Mouse (Mus musculus): ENCODE data around the gene Nsg2.

The Nsg2 gene

DNA sequence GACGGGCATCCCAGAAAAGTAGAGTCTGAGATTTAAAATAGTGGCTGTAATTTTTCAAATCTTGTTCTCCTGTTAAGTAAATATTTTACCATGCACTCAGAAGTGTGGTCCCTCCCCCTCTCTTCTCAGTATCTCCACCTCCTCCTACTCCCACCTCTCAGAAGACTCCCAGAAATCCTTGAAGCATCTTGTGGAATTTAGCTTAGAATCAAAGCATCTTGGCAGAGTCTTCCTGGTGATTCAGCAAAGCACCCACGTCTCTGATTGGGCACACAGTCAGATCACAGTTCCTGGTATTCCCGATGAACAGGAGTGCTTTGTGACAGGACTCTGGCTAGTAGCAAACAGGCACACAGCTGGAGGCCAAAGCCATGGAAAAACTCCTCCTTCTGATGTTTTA lies 83.2 kb downstream of the Nsg2 start:
- DNase-seq (ENCODE audit: low spot score), result no peak

DNA sequence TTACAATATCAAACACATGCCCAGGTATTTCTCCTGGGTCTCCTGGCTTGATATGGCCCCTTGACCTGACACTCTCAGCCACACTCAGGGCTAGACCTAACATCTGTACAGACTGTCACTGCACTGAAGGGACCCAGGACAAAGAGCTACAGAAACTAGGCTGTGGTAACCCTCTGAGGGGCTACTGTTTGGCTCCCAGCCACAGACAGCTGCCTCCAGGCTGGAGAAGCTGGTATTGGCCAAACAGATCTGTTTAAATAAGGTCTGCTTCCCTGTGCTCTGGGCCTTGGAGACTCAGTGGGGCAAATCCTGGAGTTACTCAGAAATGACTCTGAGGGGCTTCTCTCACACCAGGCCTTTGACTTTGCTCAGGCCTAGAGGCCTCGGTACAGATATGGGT lies 86.3 kb downstream of the Nsg2 start:
- DNase-seq (ENCODE audit: low spot score), result no peak

DNA sequence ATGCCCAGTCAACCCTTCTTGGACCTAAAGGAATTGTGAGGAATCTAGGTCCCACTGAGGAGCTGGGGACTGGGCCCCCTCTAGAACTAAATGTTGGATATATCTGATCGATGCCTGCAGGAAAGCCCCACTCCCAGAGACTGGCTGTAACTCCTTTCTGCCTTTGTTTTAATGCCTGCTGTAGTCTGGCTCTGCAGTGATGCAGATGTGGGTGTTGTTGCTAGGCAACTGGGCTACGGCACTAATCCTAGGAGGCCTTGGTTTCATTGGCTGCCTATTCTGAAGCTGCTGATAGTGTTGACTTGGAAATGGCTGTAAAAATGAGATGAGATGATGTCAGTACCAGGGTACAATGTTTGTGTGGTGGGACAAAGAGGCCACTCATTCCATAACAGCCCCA lies 87.1 kb downstream of the Nsg2 start:
- DNase-seq (ENCODE audit: low spot score), result no peak

DNA sequence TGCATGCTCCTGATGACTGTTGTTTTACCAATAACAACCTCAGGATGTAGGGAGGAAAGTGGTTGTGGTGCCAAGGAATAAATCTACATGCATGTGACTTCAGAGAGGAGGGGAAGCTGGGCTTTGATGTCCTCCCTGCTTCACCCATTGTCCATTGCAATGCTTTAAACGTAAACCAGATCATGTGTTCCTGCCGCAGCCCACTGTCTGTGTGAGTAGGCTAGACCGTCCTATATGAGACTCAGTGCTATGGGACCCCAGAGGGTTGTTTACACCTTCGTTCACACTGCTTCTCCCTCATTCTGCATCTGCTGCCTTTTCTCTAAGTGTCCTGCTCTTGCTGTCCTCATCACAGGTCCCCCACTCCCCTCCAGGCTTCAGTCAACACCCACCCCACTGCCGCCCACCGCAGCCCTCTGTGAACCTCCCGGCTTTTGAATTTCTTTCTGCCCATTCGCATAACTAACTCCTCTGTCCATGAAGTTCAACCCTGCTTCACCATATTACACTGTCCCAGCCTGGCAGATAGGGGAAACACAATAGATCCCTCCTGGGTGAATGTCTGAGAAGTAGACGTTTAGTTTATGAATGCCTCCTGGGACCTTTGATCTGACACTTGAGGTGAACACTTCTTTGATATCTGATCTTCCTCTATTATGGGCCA lies 87.6 kb downstream of the Nsg2 start:
- no peak for DNase-seq (ENCODE audit: low spot score)

DNA sequence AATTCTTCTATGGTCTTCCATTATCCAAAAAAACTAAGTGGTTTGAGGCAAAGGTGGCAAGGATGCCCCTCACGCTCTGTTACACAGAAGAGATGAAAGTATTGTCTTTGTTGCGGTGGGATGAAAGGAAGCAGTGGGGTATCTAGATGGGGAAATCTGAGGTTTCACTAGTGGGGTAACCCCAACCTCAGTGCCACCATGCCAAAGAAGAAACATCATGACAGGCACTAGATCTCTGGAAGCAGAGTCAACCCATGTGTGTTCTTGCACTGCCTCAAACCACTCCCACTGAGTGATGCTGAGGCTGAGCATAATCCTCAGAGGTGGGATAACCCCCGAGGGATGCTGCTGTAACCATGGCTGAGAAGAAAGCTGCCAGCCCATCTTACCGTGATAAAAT lies 95.5 kb downstream of the Nsg2 start:
- DNase-seq (ENCODE audit: low spot score), result no peak

DNA sequence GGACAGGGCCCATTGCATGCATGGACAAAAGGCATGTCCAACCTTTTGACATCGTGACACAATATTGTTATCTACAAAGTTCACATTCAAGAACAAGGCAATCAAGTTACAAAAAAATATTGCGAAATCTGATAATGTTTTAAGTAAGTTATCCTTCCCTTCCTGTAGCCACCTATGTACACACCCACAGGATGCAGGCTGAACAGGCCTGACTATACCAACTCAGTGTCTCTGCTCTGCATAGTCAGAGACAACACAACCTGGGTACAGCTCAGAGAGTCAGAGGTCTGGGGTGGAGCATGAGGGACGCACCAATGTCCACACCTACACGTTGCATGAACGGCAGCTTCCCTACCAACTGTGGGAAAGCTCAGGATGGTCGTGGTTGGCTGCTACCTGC lies 96.1 kb downstream of the Nsg2 start:
- DNase-seq (ENCODE audit: low spot score), result no peak

DNA sequence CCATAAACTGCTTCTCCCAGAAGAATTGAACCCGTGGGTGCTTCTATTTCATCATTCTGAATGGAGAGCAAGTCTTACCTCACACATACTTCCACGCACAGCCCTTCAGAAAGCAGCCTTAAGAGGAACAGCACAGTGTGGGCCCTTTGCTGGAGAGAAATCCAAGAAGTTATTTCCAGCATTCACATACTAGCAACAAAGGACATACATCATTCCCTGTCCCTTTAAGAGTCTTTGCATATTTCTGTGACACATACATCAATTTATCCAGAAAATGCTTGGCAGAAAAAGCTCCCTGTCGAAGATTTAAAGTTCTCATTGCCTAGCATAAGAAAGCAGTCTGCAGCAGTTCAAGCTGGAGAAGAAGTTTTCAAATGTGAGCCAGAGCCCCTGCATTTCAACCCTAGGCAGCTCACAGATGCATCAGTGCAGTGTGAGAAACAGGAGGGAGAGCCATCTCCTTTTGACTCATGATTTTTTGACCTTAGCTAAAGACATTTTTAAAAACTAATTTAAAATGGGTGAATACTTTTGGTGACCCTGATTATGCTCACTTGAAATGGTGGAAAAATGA lies 100.9 kb downstream of the Nsg2 start:
- no peak for DNase-seq (ENCODE audit: low spot score)

DNA sequence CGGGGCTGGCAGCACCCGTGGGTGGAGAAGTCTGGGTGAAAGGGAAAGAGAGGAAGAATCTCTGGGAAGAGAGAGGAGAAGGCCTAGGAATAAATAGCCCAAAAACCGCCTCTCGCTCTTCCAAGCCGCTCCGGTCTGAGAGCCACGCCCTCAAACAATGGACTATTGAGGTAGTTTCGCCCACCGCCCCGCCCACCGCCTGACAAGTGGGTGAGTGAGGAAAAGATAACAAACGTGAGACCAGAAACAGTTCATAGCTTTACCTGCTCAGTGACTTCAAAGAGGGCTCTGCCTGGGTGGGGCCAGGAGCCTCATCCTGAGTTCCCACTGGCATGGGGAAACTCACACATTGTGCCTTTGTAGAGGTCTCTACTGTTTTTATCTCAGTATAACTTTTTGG lies 102.7 kb downstream of the Nsg2 start:
- no peak for DNase-seq (ENCODE audit: low spot score)

DNA sequence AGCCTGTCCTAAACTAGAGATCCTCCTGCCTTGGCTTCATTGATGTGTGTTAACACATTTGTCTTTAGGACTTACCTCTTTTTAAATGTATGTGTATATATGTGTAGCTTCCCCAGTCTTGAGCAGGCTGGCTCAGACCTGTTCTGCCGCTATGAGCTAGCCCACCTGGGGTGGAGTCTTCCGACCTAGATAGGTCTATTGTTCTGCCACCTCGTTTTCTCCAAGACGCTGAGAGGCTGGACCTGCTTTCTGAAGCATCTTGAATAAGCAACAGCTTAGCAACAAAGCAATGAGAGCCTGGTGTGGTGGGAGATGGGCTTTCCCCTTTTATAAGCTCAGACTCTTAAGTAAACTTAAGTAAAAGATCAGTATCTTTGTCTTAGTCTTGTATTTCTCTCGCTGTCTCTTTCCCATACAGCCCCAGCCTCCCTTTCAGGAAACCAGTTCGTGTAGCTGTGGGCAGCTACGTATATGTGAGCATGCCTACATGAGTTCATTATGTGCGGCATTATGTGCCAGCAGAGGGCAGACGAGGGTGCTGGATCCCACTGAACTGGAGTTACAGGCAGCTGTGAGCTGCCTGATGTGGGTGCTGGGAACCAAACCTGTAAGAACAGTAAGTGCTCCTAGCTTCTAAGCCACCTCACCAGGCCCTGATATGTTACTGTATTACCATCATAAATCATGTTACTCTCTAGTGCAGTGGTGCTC lies 104.3 kb downstream of the Nsg2 start:
- no peak for DNase-seq (ENCODE audit: low spot score)

DNA sequence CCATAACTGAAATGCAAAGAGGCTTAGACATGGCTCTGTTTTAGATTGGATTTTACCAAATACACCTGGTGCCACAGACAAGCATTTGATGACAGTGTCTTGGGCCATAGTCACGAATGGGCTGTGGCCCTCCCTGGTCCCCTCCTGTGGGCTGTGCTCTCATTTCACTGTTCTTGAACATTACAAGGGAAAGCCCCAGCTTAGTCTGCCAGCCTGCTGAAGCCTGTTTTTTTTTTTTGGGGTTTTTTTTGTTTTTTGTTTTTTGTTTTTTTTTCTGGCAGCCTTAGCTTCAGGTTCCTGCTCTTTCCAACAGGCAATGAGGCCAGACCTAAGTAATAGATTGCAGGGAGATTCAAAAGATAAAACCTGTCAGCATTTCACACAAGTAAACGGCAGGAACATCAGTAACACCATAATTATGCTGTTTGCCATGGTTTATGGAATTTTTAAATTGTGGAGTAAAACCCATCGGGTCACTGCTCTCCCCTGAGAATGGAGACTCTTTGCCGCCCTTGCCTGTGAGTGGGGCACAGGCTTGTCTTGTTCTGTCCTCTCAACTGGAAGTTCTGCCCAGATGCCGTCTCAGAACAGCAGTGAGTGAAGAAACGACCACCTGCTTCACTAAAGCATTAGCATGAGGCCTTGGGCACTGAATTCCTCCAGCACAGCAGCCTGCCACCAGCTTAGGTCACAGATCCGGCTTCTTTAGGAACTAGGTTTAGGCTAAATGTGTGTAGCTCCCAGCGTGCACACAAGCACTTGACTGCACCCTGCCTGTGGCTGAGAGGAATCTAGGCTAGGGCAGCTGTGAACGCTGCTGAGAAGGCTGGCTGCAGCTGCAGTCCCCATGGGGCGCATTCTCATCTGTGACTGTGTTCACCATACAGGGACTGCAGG lies 105.7 kb downstream of the Nsg2 start:
- DNase-seq (ENCODE audit: low spot score), result no peak

DNA sequence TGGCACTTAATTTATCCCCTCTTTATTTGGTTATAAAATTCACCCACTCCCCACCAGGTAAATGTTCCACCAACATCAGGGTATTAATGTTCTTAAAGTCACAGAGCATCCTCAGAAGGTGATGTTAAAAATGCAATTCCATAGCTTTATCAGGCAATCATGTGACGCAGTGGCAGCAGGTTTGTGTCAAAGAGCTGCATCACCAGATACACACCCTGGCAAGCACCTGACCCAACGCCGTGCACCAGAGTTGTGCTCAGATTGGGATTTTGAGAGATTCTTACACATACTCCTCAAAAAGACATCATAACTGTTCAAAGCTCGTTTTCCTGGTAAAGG lies 106.4 kb downstream of the Nsg2 start:
- DNase-seq (ENCODE audit: low spot score), result no peak

DNA sequence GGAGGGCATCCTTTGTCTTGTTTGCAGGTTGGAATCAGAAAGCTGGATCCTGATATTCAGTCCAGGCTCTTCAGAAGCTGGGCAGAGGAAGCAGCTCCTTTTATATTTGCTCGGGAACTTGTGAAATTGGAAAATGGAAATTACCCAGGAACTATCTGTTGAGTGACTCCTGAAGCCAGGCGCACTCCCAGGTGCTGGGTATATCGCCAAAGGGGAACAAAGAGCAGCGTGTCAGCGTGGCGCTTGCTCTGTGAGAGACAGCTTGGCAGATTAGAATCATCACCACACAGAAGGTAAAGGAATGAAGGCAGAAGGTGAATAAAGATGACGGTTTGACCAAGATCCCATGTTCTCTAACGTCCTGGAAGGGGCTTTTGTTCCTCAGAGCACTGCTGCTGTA lies 108.2 kb downstream of the Nsg2 start:
- no peak for DNase-seq (ENCODE audit: low spot score)

Measured in lung, postnatal 25 days (tissue).